17 mouse cellular contexts compared by ENCODE assay signal in genomic region chr6:28312067-28312466, GRCm38 (mm10).
"Had no signal": no experiment of that assay in that cellular context is flagged by ENCODE, and none has a peak within 500 bp of the region (broad histone marks: within the 10 kb centered on the region; RNA-seq: fewer than 3 reads in every experiment).

No protein-coding gene starts in this region.

- H3K27ac ChIP-seq: lung, embryonic 15.5 days; macrophage; midbrain, embryonic 13.5 days; midbrain, embryonic 15.5 days; neural tube, embryonic 12.5 days had no signal

- H3K4me2 ChIP-seq: lung, embryonic 15.5 days; midbrain, embryonic 11.5 days; midbrain, embryonic 13.5 days; midbrain, embryonic 15.5 days; neural tube, embryonic 12.5 days had no signal

- H3K9ac ChIP-seq: lung, embryonic 15.5 days; midbrain, embryonic 13.5 days; midbrain, embryonic 15.5 days; neural tube, embryonic 12.5 days had no signal

- H3K9me3 ChIP-seq: lung, embryonic 15.5 days; midbrain, embryonic 13.5 days; midbrain, embryonic 15.5 days; neural tube, embryonic 12.5 days had no signal

- H3K4me1 ChIP-seq: lung, embryonic 15.5 days; midbrain, embryonic 13.5 days; midbrain, embryonic 15.5 days; neural tube, embryonic 12.5 days had no signal

- H3K27me3 ChIP-seq: lung, embryonic 15.5 days; midbrain, embryonic 13.5 days; midbrain, embryonic 15.5 days; neural tube, embryonic 12.5 days had no signal

- DNase-seq: lung, adult 2 months; lung, postnatal 14 days; lung, postnatal 36 days; right cerebral cortex, postnatal 14 days; right cerebral cortex, postnatal 4 days; spleen, adult 18-20 months; thymus, adult 18-20 months; thymus, postnatal 14 days; thymus, postnatal 36 days had no signal

- H3K36me3 ChIP-seq: lung, embryonic 15.5 days; midbrain, embryonic 13.5 days; midbrain, embryonic 15.5 days; neural tube, embryonic 12.5 days had no signal

- H3K4me3 ChIP-seq: lung, embryonic 15.5 days; megakaryocyte, embryonic 14.5 days; midbrain, embryonic 13.5 days; midbrain, embryonic 15.5 days; neural tube, embryonic 12.5 days had no signal

- ATAC-seq: lung, postnatal 0 days; midbrain, embryonic 13.5 days; midbrain, embryonic 15.5 days had no signal
